In genomic region chr7:98713661-98714060, GRCm38 (mm10) we compare ENCODE assay signal across 22 mouse cellular contexts. TPM values are rescaled to one million over a fixed set of nuclear protein-coding genes. Genes with fewer than 3 reads are reported as not detected.
DNase-seq lines count a peak whose midpoint lies in the region; ATAC-seq and TF ChIP-seq lines count a peak whose summit lies in the region.
"Had no signal": no experiment of that assay in that cellular context is flagged by ENCODE, and none has a peak within 500 bp of the region (broad histone marks: within the 10 kb centered on the region; RNA-seq: fewer than 3 reads in every experiment).

No protein-coding gene starts in this region.

- H3K4me1 ChIP-seq in heart, embryonic 12.5 days (replicated peaks) = 0 out of 2 replicates have a peak, but pooled peaks cover 4% of the 10 kb centered on the region
- no peaks in the 10 kb centered on the region for H3K4me1 ChIP-seq in heart, embryonic 10.5 days
- 0 out of 2 replicates have a peak, but pooled peaks cover 3% of the 10 kb centered on the region for H3K4me1 ChIP-seq in kidney, adult 2 months (ENCODE audit: control insufficient read depth, insufficient read depth, low read length)

- no peak overlapping the region for H3K27ac ChIP-seq in heart, embryonic 12.5 days (ENCODE audit: poor library complexity, severe bottlenecking)
- no peak overlapping the region for H3K27ac ChIP-seq in heart, embryonic 10.5 days
- H3K27ac ChIP-seq in kidney, adult 2 months (ENCODE audit: insufficient read depth, low read depth, low read length) = no peak overlapping the region
- peak overlapping the region; percentile 19; the same call in 1 of the 2 replicates for H3K27ac ChIP-seq in layer of hippocampus, adult 2 months

- H3K36me3 ChIP-seq in heart, embryonic 12.5 days = peaks cover 69% of the 10 kb centered on the region
- H3K36me3 ChIP-seq in heart, embryonic 10.5 days = peaks cover 69% of the 10 kb centered on the region
- H3K36me3 ChIP-seq in kidney, adult 2 months (ENCODE audit: control insufficient read depth, insufficient read depth, low read length) = peaks cover 7% of the 10 kb centered on the region

- no peak for TF ChIP-seq CTCF in kidney, adult 2 months (conservative IDR thresholded peaks at IDR 0.05; ENCODE audit: insufficient read depth, insufficient read length, low read depth, low read length)
- no peak for TF ChIP-seq CTCF in layer of hippocampus, adult 2 months (conservative IDR thresholded peaks at IDR 0.05)

- ATAC-seq in heart, embryonic 12.5 days (ENCODE audit: insufficient number of reproducible peaks, low FRiP score) = no peak
- ATAC-seq: activated CD4-positive, CD25-positive, alpha-beta regulatory T cell, adult 4 months; CD4-positive, CD25-positive, alpha-beta regulatory T cell, adult 4 months; Patski had no signal

- H3K9ac ChIP-seq in heart, embryonic 12.5 days = no peak overlapping the region

- H3K4me3 ChIP-seq in heart, embryonic 12.5 days = no peak overlapping the region
- no peak overlapping the region for H3K4me3 ChIP-seq in heart, embryonic 10.5 days
- H3K4me3 ChIP-seq in kidney, adult 2 months (ENCODE audit: insufficient read depth, low read depth, low read length) = no peak overlapping the region
- no peak overlapping the region for H3K4me3 ChIP-seq in layer of hippocampus, adult 2 months

- no peaks in the 10 kb centered on the region for H3K9me3 ChIP-seq in heart, embryonic 12.5 days (replicated peaks)
- H3K9me3 ChIP-seq in heart, embryonic 10.5 days = no peaks in the 10 kb centered on the region
- H3K9me3 ChIP-seq: G1E had no signal

- no peak overlapping the region for H3K4me2 ChIP-seq in heart, embryonic 12.5 days

- TF ChIP-seq POLR2A in kidney, adult 2 months (IDR thresholded peaks at IDR 0.05; ENCODE audit: low read depth, low read length) = no peak

- no peaks in the 10 kb centered on the region for H3K27me3 ChIP-seq in heart, embryonic 12.5 days (replicated peaks)
- no peaks in the 10 kb centered on the region for H3K27me3 ChIP-seq in heart, embryonic 10.5 days (ENCODE audit: insufficient read depth, poor library complexity, severe bottlenecking)
- H3K27me3 ChIP-seq in kidney, adult 2 months (replicated peaks; ENCODE audit: control insufficient read depth, insufficient read depth, low read length) = no peaks in the 10 kb centered on the region
- H3K27me3 ChIP-seq: CH12.LX, Patski had no signal

- DNase-seq in heart, adult 11 months = peak; percentile 74
- DNase-seq in heart, embryonic 10.5 days (ENCODE audit: low spot score) = peak; percentile 63
- no peak for DNase-seq in heart, adult 8-10 months (ENCODE audit: low spot score)
- DNase-seq in kidney, adult 2 months = peak; percentile 15
- DNase-seq in kidney, postnatal 4 days = no peak
- no peak for DNase-seq in layer of hippocampus, adult 2 months (ENCODE audit: low spot score in 2 of 2)
- DNase-seq in layer of hippocampus, postnatal 10 days (ENCODE audit: low spot score in 2 of 2) = no peak
- DNase-seq: adrenal gland, adult 2 months; adrenal gland, adult 8-10 months; adrenal gland, postnatal 10 days; adrenal gland, postnatal 14 days; adrenal gland, postnatal 25 days; adrenal gland, postnatal 36 days; B cell, adult 2 months; cerebellum, adult 11 months; cerebellum, adult 11-12 months had no signal

- WGBS in heart, embryonic 12.5 days = 86% methylated on average over 3 of the region's 3 CpGs
- 90% methylated on average over 3 of the region's 3 CpGs for WGBS in heart, embryonic 10.5 days
- WGBS in kidney, adult 2 months = 74% methylated on average over 3 of the region's 3 CpGs

RNA-seq across cellular contexts. Expression of gene Thap12, which starts 10.8 kb away (rescaled TPM):
- 49.2 and 50.1 TPM in 2 replicates for polyA plus RNA-seq in heart, embryonic 12.5 days (2016; fragmentation: Nextera tagmentation; extraction: Ambion mirVana)
- 39.5 and 40.6 TPM in 2 replicates for polyA plus RNA-seq in heart, embryonic 10.5 days (2016; fragmentation: Nextera tagmentation; extraction: Ambion mirVana)
- 10 to 100 TPM; 70.7 to 89.1 (median 82.6) TPM for total RNA-seq in heart, adult 8-10 months (2022)
- 12.3 and 13.3 TPM in 2 replicates for polyA plus RNA-seq in kidney, adult 2 months (2012; rRNA removed)
- total RNA-seq in layer of hippocampus, adult 2 months (2021) = 10 to 100 TPM; 73.2 to 79.5 TPM
- total RNA-seq in layer of hippocampus, postnatal 10 days (2021) = 10 to 100 TPM; 78.8 to 81.9 TPM

RNA-seq across cellular contexts. Expression of gene Emsy, which starts 57.1 kb away (rescaled TPM):
- polyA plus RNA-seq in heart, embryonic 12.5 days (2016; fragmentation: Nextera tagmentation; extraction: Ambion mirVana) = 28.2 and 34.1 TPM in 2 replicates
- polyA plus RNA-seq in heart, embryonic 10.5 days (2016; fragmentation: Nextera tagmentation; extraction: Ambion mirVana) = 29.1 and 34.1 TPM in 2 replicates
- 10 to 100 TPM; 22.9 to 29.1 (median 25.2) TPM for total RNA-seq in heart, adult 8-10 months (2022)
- 17.3 and 20.9 TPM in 2 replicates for polyA plus RNA-seq in kidney, adult 2 months (2012; rRNA removed)
- 10 to 100 TPM; 69.9 to 82.7 TPM for total RNA-seq in layer of hippocampus, adult 2 months (2021)
- 10 to 100 TPM; 47.8 to 55.5 TPM for total RNA-seq in layer of hippocampus, postnatal 10 days (2021)

Comparison
In these comparisons a context has a peak if more than half of its experiments do, and no peak if none do; other contexts are left out.
1. DNase-seq: peak in heart, adult 11 months (single experiment), heart, embryonic 10.5 days (single experiment) and kidney, adult 2 months (single experiment); none in heart, adult 8-10 months (single experiment), kidney, postnatal 4 days (0 of 2), layer of hippocampus, adult 2 months (0 of 2) and layer of hippocampus, postnatal 10 days (0 of 2).